In the genomic region with DNA sequence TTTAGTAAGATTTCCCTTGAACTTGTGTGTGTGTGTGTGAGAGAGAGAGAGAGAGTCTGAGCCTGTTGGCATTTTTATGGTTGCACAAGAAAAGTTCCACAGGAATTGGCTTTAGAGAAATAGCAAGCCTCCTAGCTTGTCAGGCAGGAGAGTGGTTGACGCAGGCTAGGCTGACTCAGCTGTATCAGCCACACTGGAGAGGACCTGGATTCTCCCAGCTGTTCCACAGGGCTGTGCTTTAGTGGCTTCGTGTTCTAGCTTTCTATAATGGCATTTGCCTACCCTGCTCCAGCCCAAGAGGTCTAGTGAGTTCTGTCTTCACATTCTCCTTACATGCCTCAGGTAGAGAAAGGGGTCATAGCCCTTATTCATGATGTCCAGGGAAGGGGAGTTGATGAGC, we compare ENCODE assay signal across 20 mouse cellular contexts. TPM values are rescaled to one million over a fixed set of nuclear protein-coding genes. Genes with fewer than 3 reads are reported as not detected.
DNase-seq lines count a peak whose midpoint lies in the region; ATAC-seq and TF ChIP-seq lines count a peak whose summit lies in the region.
"Had no signal": no experiment of that assay in that cellular context is flagged by ENCODE, and none has a peak within 500 bp of the region (broad histone marks: within the 10 kb centered on the region; RNA-seq: fewer than 3 reads in every experiment).

No protein-coding gene starts in this region.

- no peak for TF ChIP-seq CTCF in left cerebral cortex, adult 2 months (IDR thresholded peaks at IDR 0.05)

- no peak overlapping the region for H3K4me3 ChIP-seq in left cerebral cortex, adult 2 months
- H3K4me3 ChIP-seq: forebrain, embryonic 10.5 days; forebrain, embryonic 13.5 days; hindbrain, embryonic 12.5 days; hindbrain, embryonic 15.5 days had no signal

- DNase-seq in adrenal gland, adult 2 months = peak; percentile 38
- no peak for DNase-seq in adrenal gland, adult 8-10 months
- DNase-seq in frontal cortex, adult 2 months (ENCODE audit: extremely low spot score in 1 of 2, low spot score in 1 of 2) = no peak
- DNase-seq in left cerebral cortex, adult 2 months (ENCODE audit: extremely low spot score in 1 of 2, low spot score in 2 of 2) = no peak
- DNase-seq in left cerebral cortex, adult 9 months (ENCODE audit: low spot score in 2 of 2) = no peak
- peak; percentile 34 for DNase-seq in skeletal muscle tissue, adult 2 months (ENCODE audit: low read depth, low spot score)
- DNase-seq in urinary bladder, postnatal 4 days (ENCODE audit: low spot score in 2 of 2) = no peak
- DNase-seq: adrenal gland, postnatal 10 days; cerebellum, adult 18-20 months; cerebellum, adult 9-10 months; cerebellum, postnatal 14 days; gastrocnemius, postnatal 10 days; heart, adult 11 months had no signal

- H3K27ac ChIP-seq in left cerebral cortex, adult 2 months = peak overlapping the region; percentile 36; the same call in 1 of the 2 replicates
- H3K27ac ChIP-seq: forebrain, embryonic 10.5 days; forebrain, embryonic 13.5 days; hindbrain, embryonic 12.5 days; hindbrain, embryonic 15.5 days had no signal

- ATAC-seq in frontal cortex, adult (ENCODE audit: low TSS enrichment) = peak; percentile 56
- ATAC-seq: activated CD4-positive, CD25-positive, alpha-beta regulatory T cell, adult 4 months; forebrain, embryonic 13.5 days; forebrain, embryonic 16.5 days had no signal

- intact Hi-C loops in left cerebral cortex, adult 2 months (cut with DNase I) = no loop called here

RNA-seq across cellular contexts. Expression of a gene that starts 13.7 kb away (rescaled TPM):
- total RNA-seq in adrenal gland, adult 2 months (2021) = 10 to 100 TPM; 69.3 to 93.7 TPM
- 9.8 and 10.1 TPM in 2 replicates for polyA plus RNA-seq in adrenal gland, adult 2 months (2012; rRNA removed)
- total RNA-seq in adrenal gland, adult 8-10 months (2022) = 100 to 1,000 TPM in 1 of 4 experiments, 10 to 100 TPM in 3; 68.6 to 110 (median 87.5) TPM
- polyA plus RNA-seq in frontal cortex, adult 2 months (2012; rRNA removed) = 75.4 and 83.3 TPM in 2 replicates
- 100 to 1,000 TPM; 121 to 127 TPM for total RNA-seq in left cerebral cortex, adult 2 months (2021)

Comparison
In these comparisons a context has a peak if more than half of its experiments do, and no peak if none do; other contexts are left out.
1. DNase-seq: peak in adrenal gland, adult 2 months (single experiment) and skeletal muscle tissue, adult 2 months (single experiment); none in adrenal gland, adult 8-10 months (single experiment), frontal cortex, adult 2 months (0 of 2), left cerebral cortex, adult 2 months (0 of 2), left cerebral cortex, adult 9 months (0 of 2) and urinary bladder, postnatal 4 days (0 of 2).